Mouse (Mus musculus): ENCODE measurements at regions not wholly inside any gene's neighbourhood (a gene's known extent, or its start where the extent isn't known, plus 50 kb on each side); places are given as distances from the start of the nearest gene placed in this dataset.
A peak's percentile ranks its signal among the peaks of the same experiment; 100 is the strongest.

DNA sequence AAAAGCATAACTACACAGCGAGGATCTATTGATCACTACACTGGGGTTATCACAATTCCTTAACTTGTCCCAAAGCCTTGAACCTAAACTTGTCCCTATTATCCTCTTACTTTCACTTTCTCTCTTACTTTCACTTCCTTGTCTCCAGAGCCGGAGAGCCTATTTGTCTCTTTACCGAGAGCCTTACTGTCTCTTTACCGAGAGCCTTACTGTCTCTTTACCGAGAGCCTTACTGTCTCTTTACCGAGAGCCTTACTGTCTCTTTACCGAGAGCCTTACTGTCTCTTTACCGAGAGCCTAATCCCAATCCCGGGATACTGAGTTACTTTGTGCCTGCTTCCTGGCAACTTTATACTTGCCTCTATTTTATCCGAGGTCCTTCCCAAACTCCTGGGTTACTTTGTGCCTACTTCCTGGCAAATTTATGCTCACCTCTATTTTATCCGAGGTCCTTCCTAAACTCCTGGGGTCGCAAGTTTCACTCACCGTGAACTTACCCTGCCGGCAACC, 335.3 kb upstream of the Ccng1 start:
- peak; percentile 7 to 11 for DNase-seq

DNA sequence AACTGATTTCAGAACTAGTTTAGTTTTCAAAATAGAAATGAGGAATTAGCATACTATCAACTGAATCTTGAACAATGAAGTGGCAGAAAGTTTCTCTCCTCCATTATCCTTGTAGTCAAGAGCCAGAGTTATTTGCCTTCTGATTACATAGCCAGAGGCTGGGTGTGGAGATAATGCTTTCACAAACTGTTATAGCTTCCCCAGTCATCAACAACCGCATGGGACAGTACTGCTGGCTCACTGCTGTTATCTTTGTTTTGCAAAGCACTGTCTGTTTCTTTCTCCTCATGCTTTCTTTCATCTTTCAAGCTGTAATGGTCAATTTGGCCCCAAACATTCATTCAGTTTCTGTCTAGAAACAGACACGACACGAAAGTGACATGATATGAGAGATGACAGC, 308.5 kb upstream of the Ccng1 start:
- no peak for DNase-seq

DNA sequence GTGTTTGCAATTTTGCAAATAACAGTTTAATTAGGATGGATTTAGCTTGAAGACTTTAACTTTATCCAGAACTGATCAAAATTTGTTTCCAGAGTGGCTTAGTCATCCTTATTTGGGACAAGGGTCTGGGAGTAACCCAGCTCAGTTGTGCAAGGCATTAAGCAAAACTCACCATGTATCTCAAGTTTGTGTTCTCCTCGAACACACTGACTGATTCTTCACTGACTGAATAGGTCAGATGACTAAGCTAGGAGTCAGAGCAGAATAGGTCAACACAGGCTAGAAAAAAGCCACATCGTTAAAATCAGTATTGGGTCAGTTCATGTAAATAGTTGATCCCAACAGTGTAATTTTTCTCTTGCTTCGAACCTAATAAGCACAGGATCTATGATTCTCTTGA, 302.7 kb upstream of the Ccng1 start:
- DNase-seq: no peak

GRCm38 (mm10) chr11:41030018-41030417, 274.9 kb upstream of the Ccng1 start:
- no peak for DNase-seq

DNA sequence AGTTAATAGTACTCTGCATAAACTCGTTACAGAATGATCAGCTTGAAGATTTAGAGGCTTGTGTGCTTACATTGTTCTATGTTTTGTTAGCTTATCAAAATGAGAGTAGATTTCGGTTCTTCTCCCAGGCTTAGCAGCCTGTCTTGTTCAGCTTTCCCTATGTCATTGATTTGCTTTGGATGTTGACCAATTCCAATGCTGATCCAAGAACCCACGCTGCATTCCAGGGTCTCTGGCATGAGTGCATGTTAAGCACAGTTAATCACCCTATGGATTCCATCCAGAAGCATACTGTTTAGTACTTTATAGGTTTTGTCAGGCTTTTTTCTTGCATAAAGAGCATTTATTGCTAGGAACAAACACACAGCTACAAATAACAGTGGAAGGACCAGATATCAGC, 255.0 kb upstream of the Ccng1 start:
- no peak for DNase-seq

DNA sequence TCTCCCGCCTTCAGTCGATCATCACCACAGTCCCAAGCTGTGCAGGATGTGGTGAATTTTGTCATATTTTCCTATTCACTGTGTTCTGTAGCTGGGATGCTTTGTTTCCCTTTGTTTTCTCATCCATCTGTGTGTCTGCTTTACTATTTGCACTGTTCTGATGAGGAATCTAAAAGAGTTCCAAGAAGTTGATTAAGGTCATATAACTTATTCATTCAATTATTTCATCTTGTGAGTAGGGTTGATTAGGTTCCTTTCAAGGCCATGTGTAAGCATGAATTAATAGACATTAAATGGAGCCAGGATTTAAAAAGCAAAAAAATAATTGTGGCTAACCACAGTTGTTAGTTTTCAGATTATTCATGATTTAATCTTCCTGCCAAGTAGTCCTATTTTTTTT, 217.7 kb upstream of the Ccng1 start:
- no peak for DNase-seq

- peak; percentile 6 to 59 for DNase-seq
Measured at GRCm38 (mm10) chr11:40927168-40927567, 172.1 kb upstream of the Ccng1 start.

GRCm38 (mm10) chr11:40891485-40891884, 136.4 kb upstream of the Ccng1 start:
- no peak for DNase-seq

DNA sequence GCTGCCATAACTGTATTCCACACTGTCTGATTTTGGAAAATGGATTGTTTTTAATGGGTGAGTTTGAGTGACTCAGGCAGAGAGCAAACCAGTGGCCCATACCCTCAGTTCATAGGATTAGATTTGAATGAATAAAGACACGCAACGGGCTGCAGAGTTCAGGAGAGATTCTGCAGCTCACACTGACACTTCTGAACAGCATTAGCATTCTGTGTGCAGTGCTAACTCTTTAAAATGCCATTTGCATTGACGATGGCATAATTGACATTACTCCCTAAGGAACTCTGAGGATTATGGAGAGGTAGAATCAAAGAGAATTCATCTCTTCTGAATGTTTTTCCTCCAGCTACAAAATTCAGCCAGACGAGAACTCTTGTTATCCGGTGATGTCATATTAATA, 129.4 kb upstream of the Ccng1 start:
- no peak for DNase-seq

DNA sequence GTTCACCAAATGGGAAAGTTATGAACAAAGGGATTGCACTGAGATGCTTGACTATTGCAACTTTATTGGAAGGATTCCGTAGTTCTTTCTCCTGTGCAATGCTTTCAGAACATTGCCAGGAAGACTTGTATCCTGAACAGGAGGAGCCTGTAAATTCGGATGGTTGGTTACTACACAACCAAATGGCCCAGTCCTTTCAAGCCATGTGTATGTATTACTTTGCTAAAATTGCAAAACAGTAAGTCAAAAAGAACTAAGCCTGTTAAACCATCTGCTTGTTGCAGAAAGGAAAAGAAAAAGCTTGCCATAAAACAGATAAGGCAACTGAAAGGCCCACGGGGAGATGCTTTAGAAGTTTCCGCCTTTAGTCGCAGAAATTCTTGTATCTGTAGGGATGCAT, 124.5 kb upstream of the Ccng1 start:
- DNase-seq: no peak

DNA sequence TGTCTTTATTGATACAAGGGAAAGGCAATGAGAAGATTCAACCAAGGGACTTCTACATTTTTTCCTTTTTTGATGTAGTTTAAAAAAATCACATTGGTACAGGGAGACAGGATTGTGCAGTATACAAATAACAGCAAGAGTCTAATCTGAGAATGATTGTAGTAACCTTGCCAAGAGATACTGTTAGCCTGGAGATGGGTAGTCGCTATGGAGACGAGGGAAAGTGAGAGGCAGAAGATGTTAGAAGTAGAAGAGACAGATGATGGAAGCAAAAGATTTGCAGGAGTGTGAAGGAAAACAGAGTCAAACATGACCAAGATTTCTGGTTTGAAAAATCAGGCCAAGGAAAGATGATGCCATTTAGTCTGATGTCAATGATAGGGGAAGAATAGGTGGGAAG, 117.9 kb upstream of the Ccng1 start:
- no peak for DNase-seq

DNA sequence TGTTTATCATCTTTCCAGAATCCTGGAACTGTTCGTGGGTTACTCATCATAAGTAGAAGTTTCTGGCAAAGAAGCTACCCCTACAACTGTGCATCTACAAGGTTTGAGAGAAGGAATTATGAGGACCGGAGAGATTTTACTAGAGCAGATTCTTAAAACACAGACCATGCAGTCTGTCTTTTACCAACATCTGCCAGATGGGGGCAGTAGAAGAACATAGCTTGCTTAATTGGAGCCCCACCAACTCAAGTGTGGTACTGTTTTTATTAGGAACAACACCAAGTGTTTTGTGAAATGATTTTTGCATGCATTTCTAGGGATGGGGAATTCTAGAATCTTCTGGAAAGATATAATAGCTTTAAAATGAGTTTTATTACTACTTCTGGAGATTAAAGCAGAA, 110.6 kb upstream of the Ccng1 start:
- peak in 1 of 2 experiments; percentile 50 for DNase-seq

- no peak for DNase-seq
Measured at GRCm38 (mm10) chr11:40851361-40851760, 96.2 kb upstream of the Ccng1 start.

- no peak for DNase-seq
Measured at GRCm38 (mm10) chr11:40850652-40851092, 95.6 kb upstream of the Ccng1 start.

GRCm38 (mm10) chr11:40846586-40846985, 91.5 kb upstream of the Ccng1 start:
- no peak for DNase-seq

DNA sequence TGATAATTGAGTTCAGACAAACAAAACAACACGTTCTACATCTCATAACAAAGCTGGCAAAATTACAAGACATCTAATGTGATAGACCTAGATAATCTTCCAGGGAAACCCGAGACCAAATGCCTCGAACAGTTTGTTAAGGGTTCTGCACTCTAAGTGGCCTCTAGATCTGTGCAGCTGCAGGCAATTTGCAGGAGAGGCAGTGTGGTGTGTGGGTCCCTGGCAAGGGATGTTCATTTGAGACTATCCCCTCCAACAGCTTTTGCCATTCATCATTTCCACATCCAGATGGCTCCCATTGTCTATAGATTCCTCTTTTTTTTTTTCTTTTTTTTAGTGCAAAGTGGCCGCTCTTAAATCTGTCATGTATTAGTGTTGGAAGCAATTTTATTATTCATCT, 80.3 kb upstream of the Ccng1 start:
- no peak for DNase-seq
